In genomic region chr3:138877741-138878140, GRCm38 (mm10) we compare ENCODE assay signal across 10 mouse cellular contexts.
DNase-seq lines count a peak whose midpoint lies in the region; ATAC-seq and TF ChIP-seq lines count a peak whose summit lies in the region.
"Had no signal": no experiment of that assay in that cellular context is flagged by ENCODE, and none has a peak within 500 bp of the region (broad histone marks: within the 10 kb centered on the region; RNA-seq: fewer than 3 reads in every experiment).

No protein-coding gene starts in this region.

- TF ChIP-seq CTCF in forebrain, postnatal 0 days (IDR thresholded peaks at IDR 0.05; ENCODE audit: low read depth), result no peak
- TF ChIP-seq CTCF in left cerebral cortex, adult 2 months (IDR thresholded peaks at IDR 0.05), result no peak

- H3K4me2 ChIP-seq in forebrain, embryonic 13.5 days, result no peak overlapping the region
- H3K4me2 ChIP-seq in forebrain, postnatal 0 days (ENCODE audit: low read depth), result no peak overlapping the region

- H3K9ac ChIP-seq in forebrain, embryonic 13.5 days, result no peak overlapping the region
- H3K9ac ChIP-seq in forebrain, postnatal 0 days, result no peak overlapping the region

- H3K27ac ChIP-seq in forebrain, embryonic 13.5 days, result peak overlapping the region; percentile 11; the same call in 1 of the 2 replicates
- H3K27ac ChIP-seq in forebrain, postnatal 0 days (ENCODE audit: low read depth, low read length), result no peak overlapping the region
- H3K27ac ChIP-seq in left cerebral cortex, adult 2 months, result peak overlapping the region; percentile 32

- DNase-seq in forebrain, postnatal 0 days, result no peak
- no peak for DNase-seq in left cerebral cortex, adult 2 months (ENCODE audit: extremely low spot score in 1 of 2, low spot score in 2 of 2)
- no peak for DNase-seq in left cerebral cortex, adult 8-10 months (ENCODE audit: low spot score in 2 of 2)
- peak; percentile 12 for DNase-seq in naive thymus-derived CD4-positive, alpha-beta T cell, adult 2 months (ENCODE audit: low read depth)
- no peak for DNase-seq in natural killer cell, adult 2 months (ENCODE audit: low spot score in 2 of 2)
- no peak for DNase-seq in adrenal gland, postnatal 10 days
- DNase-seq: right cerebral cortex, postnatal 4 days had no signal

- intact Hi-C loops in left cerebral cortex, adult 2 months (cut with DNase I), result no loop called here

- no peaks in the 10 kb centered on the region for H3K27me3 ChIP-seq in forebrain, embryonic 13.5 days
- no peaks in the 10 kb centered on the region for H3K27me3 ChIP-seq in forebrain, postnatal 0 days (ENCODE audit: insufficient read depth, low read length)

- ATAC-seq in forebrain, embryonic 13.5 days, result no peak
- ATAC-seq in forebrain, postnatal 0 days, result no peak
- ATAC-seq in CD4-positive, CD25-positive, alpha-beta regulatory T cell, adult 4 months, result peak; percentile 19

- WGBS in forebrain, embryonic 13.5 days, result 88% methylated on average over 4 of the region's 4 CpGs
- 79% methylated on average over 4 of the region's 4 CpGs for WGBS in forebrain, postnatal 0 days

- H3K4me3 ChIP-seq in forebrain, embryonic 13.5 days, result no peak overlapping the region
- no peak overlapping the region for H3K4me3 ChIP-seq in forebrain, postnatal 0 days (ENCODE audit: low read depth, low read length)
- H3K4me3 ChIP-seq in left cerebral cortex, adult 2 months, result no peak overlapping the region
- H3K4me3 ChIP-seq: erythroblast, embryonic 14.5 days had no signal

- no peaks in the 10 kb centered on the region for H3K9me3 ChIP-seq in forebrain, embryonic 13.5 days (replicated peaks)
- no peaks in the 10 kb centered on the region for H3K9me3 ChIP-seq in forebrain, postnatal 0 days (ENCODE audit: low read length)

- peaks cover 26% of the 10 kb centered on the region for H3K4me1 ChIP-seq in forebrain, embryonic 13.5 days
- H3K4me1 ChIP-seq in forebrain, postnatal 0 days (ENCODE audit: insufficient read depth), result no peaks in the 10 kb centered on the region; the same call in 1 of the 2 replicates

- H3K36me3 ChIP-seq in forebrain, embryonic 13.5 days (ENCODE audit: poor library complexity, severe bottlenecking), result peaks cover 25% of the 10 kb centered on the region; the same call in 1 of the 2 replicates
- H3K36me3 ChIP-seq in forebrain, postnatal 0 days (ENCODE audit: insufficient read depth), result peaks cover 15% of the 10 kb centered on the region; the same call in 1 of the 2 replicates
